Mouse (Mus musculus) C2C12 (cell line): ENCODE measurements around the gene Ccdc103. TPM values are rescaled to one million over a fixed set of nuclear protein-coding genes. Genes with fewer than 3 reads are reported as not detected.
A peak's percentile ranks its signal among the peaks of the same experiment; 100 is the strongest.

Source experiments
- H3K27me3 ChIP-seq: one replicate; pipeline ENCODE4 v1.6.1; 2011; ENCODE audit not compliant: control insufficient read depth, insufficient read depth, insufficient read length
- H3K36me3 ChIP-seq: one replicate; pipeline ENCODE4 v1.6.1; 2011; ENCODE audit not compliant: control insufficient read depth, insufficient read depth
- H3K4me3 ChIP-seq: one replicate; pipeline ENCODE4 v1.5.1; 2011; ENCODE audit warnings: mild to moderate bottlenecking, control low read depth; ENCODE audit not compliant: poor library complexity, insufficient read depth, severe bottlenecking
- H3K79me2 ChIP-seq: one replicate; pipeline ENCODE4 v1.6.1; 2011; ENCODE audit not compliant: control insufficient read depth, insufficient read depth
- H3K79me3 ChIP-seq: one replicate; pipeline ENCODE4 v1.6.1; 2011; ENCODE audit warnings: low read depth, control low read depth
- H3ac ChIP-seq: one replicate; pipeline ENCODE3; 2011; ENCODE audit warnings: low read depth; ENCODE audit not compliant: control insufficient read depth, insufficient read length
- CEBPB ChIP-seq: IDR thresholded peaks from one replicate; pipeline ENCODE4 v1.6.1; 2011; ENCODE audit warnings: low read depth, mild to moderate bottlenecking, control low read depth, moderate library complexity
- CTCF ChIP-seq: IDR thresholded peaks from one replicate; pipeline ENCODE4 v1.5.1; 2011; ENCODE audit not compliant: control insufficient read depth, insufficient read depth, insufficient read length
- FOSL1 ChIP-seq: IDR thresholded peaks from one replicate; pipeline ENCODE4 v1.8.0; 2011; ENCODE audit warnings: mild to moderate bottlenecking, low read length; ENCODE audit not compliant: poor library complexity, insufficient read depth, severe bottlenecking
- MAX ChIP-seq: IDR thresholded peaks from one replicate; pipeline ENCODE4 v1.6.1; 2011; ENCODE audit warnings: mild to moderate bottlenecking, control low read depth
- MYOD1 ChIP-seq: IDR thresholded peaks from one replicate; pipeline ENCODE4 v1.6.1; 2011; ENCODE audit warnings: low read depth; ENCODE audit not compliant: control insufficient read depth, insufficient read length
- MYOG ChIP-seq: IDR thresholded peaks from one replicate; pipeline ENCODE4 v1.6.1; 2011; ENCODE audit not compliant: control insufficient read depth, insufficient read length; ENCODE audit errors: extremely low read depth
- USF1 ChIP-seq: IDR thresholded peaks from one replicate; pipeline ENCODE4 v1.6.1; 2011; ENCODE audit warnings: low read depth, mild to moderate bottlenecking, control low read depth, moderate library complexity
- polyA plus RNA-seq: library from polyadenylated mRNA; unstranded; fragments of >200 nt; fragmentation: generic; extraction: Trizol; gene quantifications from one replicate; pipeline ENCODE4 v1.2.1, GENCODE M21; 2012; ENCODE audit warnings: missing spikeins

Gene Ccdc103
- polyA plus RNA-seq, 1 experiment = 0.59 TPM

GRCm38 (mm10) chr11:102855941-102856340, 25.1 kb upstream of the Ccdc103 start:
- no peaks in the 10 kb centered on the region for H3K79me3 ChIP-seq
- H3K27me3 ChIP-seq = no peaks in the 10 kb centered on the region
- no peak overlapping the region for H3K4me3 ChIP-seq
- peaks cover 89% of the 10 kb centered on the region for H3K36me3 ChIP-seq
- H3ac ChIP-seq = no peak overlapping the region
- TF ChIP-seq MYOD1 (no peak), FOSL1 (no peak), CEBPB (no peak), MYOG (no peak), USF1 (no peak), MAX (no peak), CTCF (no peak)
- no peaks in the 10 kb centered on the region for H3K79me2 ChIP-seq

DNA sequence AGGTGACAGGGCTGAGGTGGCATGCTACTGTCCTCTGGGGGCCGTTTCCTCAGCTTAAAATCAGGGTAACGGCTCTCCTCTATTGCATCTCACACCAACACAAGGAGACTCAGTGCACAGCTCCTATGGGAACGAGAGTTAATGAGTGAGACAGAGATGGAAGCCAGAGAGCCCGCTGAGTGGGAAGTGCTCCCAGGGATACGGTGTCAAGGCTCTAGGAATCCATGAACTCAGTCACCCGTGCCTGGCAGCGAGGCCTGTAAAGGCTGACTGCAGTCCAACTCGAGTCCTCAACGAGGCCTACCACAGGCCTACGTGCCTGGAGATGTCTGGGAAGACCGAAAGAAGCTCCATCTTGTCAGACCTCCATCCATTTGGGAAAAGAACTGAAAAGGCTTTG, 22.1 kb upstream of the Ccdc103 start:
- H3K4me3 ChIP-seq = no peak overlapping the region
- H3K36me3 ChIP-seq = peaks cover 89% of the 10 kb centered on the region
- no peaks in the 10 kb centered on the region for H3K79me2 ChIP-seq
- no peak for TF ChIP-seq MYOD1
- no peak for TF ChIP-seq MAX
- no peak for TF ChIP-seq CTCF
- no peak for TF ChIP-seq FOSL1
- H3K79me3 ChIP-seq = no peaks in the 10 kb centered on the region
- H3K27me3 ChIP-seq = no peaks in the 10 kb centered on the region
- no peak overlapping the region for H3ac ChIP-seq

GRCm38 (mm10) chr11:102859933-102860332, 21.1 kb upstream of the Ccdc103 start:
- Histone ChIP-seq H3K79me2 (no peaks in the 10 kb centered on the region), H3K79me3 (no peaks in the 10 kb centered on the region), H3K27me3 (no peaks in the 10 kb centered on the region), H3ac (no peak overlapping the region), H3K4me3 (no peak overlapping the region), H3K36me3 (peaks cover 89% of the 10 kb centered on the region)
- TF ChIP-seq MYOG = no peak
- TF ChIP-seq USF1 = no peak
- no peak for TF ChIP-seq CEBPB
- TF ChIP-seq MYOD1 = no peak
- no peak for TF ChIP-seq CTCF
- no peak for TF ChIP-seq FOSL1
- no peak for TF ChIP-seq MAX

DNA sequence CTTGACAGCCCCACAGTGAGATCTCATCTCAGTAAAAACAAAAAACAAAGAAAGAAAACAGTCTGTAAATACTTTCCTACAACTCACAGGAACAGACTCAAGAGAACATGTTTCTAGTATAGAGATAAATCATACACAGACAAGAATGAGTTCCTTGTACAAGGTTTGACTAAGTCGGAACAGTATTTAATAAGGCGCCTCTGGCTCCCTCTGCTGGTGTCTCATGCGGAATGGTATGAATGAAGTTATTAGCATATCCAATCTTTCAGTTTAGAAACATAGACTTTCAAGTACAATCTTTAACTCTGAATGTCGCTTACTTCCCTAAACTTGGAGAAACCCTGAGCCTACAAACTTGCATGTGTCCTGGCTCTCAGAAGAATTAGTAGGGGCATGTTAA, 16.7 kb upstream of the Ccdc103 start:
- Histone ChIP-seq H3K79me3 (no peaks in the 10 kb centered on the region), H3K27me3 (no peaks in the 10 kb centered on the region), H3ac (no peak overlapping the region), H3K36me3 (peaks cover 97% of the 10 kb centered on the region), H3K4me3 (no peak overlapping the region), H3K79me2 (no peaks in the 10 kb centered on the region)
- TF ChIP-seq FOSL1 (no peak), MAX (no peak), MYOG (no peak), USF1 (no peak), CTCF (no peak), CEBPB (no peak), MYOD1 (no peak)

DNA sequence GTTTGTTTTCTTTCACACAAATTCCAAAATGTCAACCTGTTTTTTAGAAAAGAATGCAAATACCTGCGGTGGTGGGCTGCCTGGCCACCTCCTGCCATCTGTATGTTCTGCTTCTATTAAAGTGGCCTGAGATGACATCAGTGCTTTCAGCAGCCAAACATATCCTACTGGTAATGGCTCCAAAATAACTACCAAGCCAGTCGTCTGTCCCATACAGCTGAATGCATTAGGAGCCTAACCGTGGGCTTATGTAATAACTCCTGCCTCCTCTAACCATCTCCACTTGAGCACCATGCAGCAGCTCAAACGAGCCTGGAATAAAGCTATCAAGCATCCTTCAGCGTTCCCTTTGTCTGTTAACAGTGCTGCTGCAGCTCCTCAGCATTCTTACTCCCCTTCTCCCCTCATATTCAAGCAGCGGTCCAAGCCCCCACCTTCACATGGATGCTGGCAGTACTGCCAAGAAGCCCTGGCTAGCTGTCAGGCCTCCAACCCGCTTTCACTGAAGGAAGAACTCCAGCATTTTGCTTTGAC, 6.1 kb upstream of the Ccdc103 start:
- no peak for TF ChIP-seq CEBPB
- no peak for TF ChIP-seq MYOD1
- TF ChIP-seq MAX = no peak
- TF ChIP-seq USF1 = no peak
- TF ChIP-seq CTCF = no peak
- TF ChIP-seq MYOG = no peak
- TF ChIP-seq FOSL1 = no peak
- peaks cover 47% of the 10 kb centered on the region for H3K79me2 ChIP-seq
- H3K79me3 ChIP-seq = peaks cover 25% of the 10 kb centered on the region
- no peak overlapping the region for H3K4me3 ChIP-seq
- H3K27me3 ChIP-seq = no peaks in the 10 kb centered on the region
- no peak overlapping the region for H3ac ChIP-seq
- peaks cover 64% of the 10 kb centered on the region for H3K36me3 ChIP-seq

- H3ac ChIP-seq = peak overlapping the region; percentile 18
- H3K79me2 ChIP-seq = peaks cover 45% of the 10 kb centered on the region
- no peak overlapping the region for H3K4me3 ChIP-seq
- TF ChIP-seq USF1 (no peak), MYOD1 (no peak), MYOG (no peak), CTCF (no peak)
- H3K79me3 ChIP-seq = peaks cover 31% of the 10 kb centered on the region
- H3K36me3 ChIP-seq = peaks cover 34% of the 10 kb centered on the region
- H3K27me3 ChIP-seq = no peaks in the 10 kb centered on the region
These were observed 1.4 kb upstream of the Ccdc103 start for GRCm38 (mm10) chr11:102879558-102879957.
